Mouse (Mus musculus): ENCODE results near the gene Tnip1.
A peak's percentile ranks its signal among the peaks of the same experiment; 100 is the strongest.

Tnip1 gene

GRCm38 (mm10) chr11:54879434-54879833 is 83.3 kb downstream of the Tnip1 start:
- no peak for DNase-seq (ENCODE audit: low read depth, low spot score)

- DNase-seq (ENCODE audit: low read depth, low spot score) = no peak
These were observed 83.8 kb downstream of the Tnip1 start for GRCm38 (mm10) chr11:54878893-54879292.

- DNase-seq (ENCODE audit: low read depth, low spot score) = no peak
These were observed 86.7 kb downstream of the Tnip1 start for GRCm38 (mm10) chr11:54876031-54876430.

- no peak for DNase-seq (ENCODE audit: low read depth, low spot score)
These were observed 90.7 kb downstream of the Tnip1 start for GRCm38 (mm10) chr11:54871831-54872537.

- DNase-seq (ENCODE audit: low read depth, low spot score) = no peak
These were observed 93.4 kb downstream of the Tnip1 start for GRCm38 (mm10) chr11:54869318-54869717.

GRCm38 (mm10) chr11:54868445-54868844 is 94.3 kb downstream of the Tnip1 start:
- no peak for DNase-seq (ENCODE audit: low read depth, low spot score)

GRCm38 (mm10) chr11:54867903-54868434 is 94.7 kb downstream of the Tnip1 start:
- no peak for DNase-seq (ENCODE audit: low read depth, low spot score)

- DNase-seq (ENCODE audit: low read depth, low spot score) = no peak
These were observed 95.7 kb downstream of the Tnip1 start for GRCm38 (mm10) chr11:54867049-54867385.

GRCm38 (mm10) chr11:54866119-54867048 is 96.3 kb downstream of the Tnip1 start, which contains the start of gene Hint1:
Gene Hint1, plus strand, starts transcription at chr11:54866383.
- peak; percentile 80 for DNase-seq (ENCODE audit: low read depth, low spot score)

- DNase-seq (ENCODE audit: low read depth, low spot score) = no peak
These were observed 97.2 kb downstream of the Tnip1 start for GRCm38 (mm10) chr11:54865330-54866085.

- DNase-seq (ENCODE audit: low read depth, low spot score) = no peak
These were observed 99.8 kb downstream of the Tnip1 start for GRCm38 (mm10) chr11:54862621-54863520.

GRCm38 (mm10) chr11:54861471-54862420 is 101.0 kb downstream of the Tnip1 start:
- no peak for DNase-seq (ENCODE audit: low read depth, low spot score)
